Mouse (Mus musculus) heart, embryonic 13.5 days (tissue): ENCODE results near the gene Rnaset2b. TPM values are rescaled to one million over a fixed set of nuclear protein-coding genes. Genes with fewer than 3 reads are reported as not detected.
A peak's percentile ranks its signal among the peaks of the same experiment; 100 is the strongest.
"Not testable (repeated sequence)": the region's sequence is repeated elsewhere in the genome, so short reads cannot be mapped to it uniquely, and the experiment has no call there.

Experiments used
- ATAC-seq: fragments of 200-750 bp; cut with Nextera tagmentation; 2 replicates; pipeline ENCODE4 v1.8.0; 2017; ENCODE audit warnings: moderate TSS enrichment; ENCODE audit not compliant: insufficient number of reproducible peaks, low FRiP score, low TSS enrichment; ENCODE audit errors: extremely low read depth
- H3K27ac ChIP-seq: fragments of 300-500 bp; sonication (generic); replicated peaks from 2 replicates; pipeline ENCODE4 v1.5.1; 2015; ENCODE audit warnings: moderate library complexity, mild to moderate bottlenecking, inconsistent platforms
- H3K27me3 ChIP-seq: fragments of 300-500 bp; sonication (generic); replicated peaks from 2 replicates; pipeline ENCODE4 v1.6.1; 2015; ENCODE audit warnings: mild to moderate bottlenecking, inconsistent platforms
- H3K36me3 ChIP-seq: fragments of 300-500 bp; sonication (generic); 2 replicates; pipeline ENCODE4 v1.6.1; 2015; ENCODE audit warnings: mild to moderate bottlenecking, inconsistent platforms
- H3K4me1 ChIP-seq: fragments of 300-500 bp; sonication (generic); 2 replicates; pipeline ENCODE4 v1.6.1; 2015; ENCODE audit warnings: inconsistent platforms
- H3K4me2 ChIP-seq: fragments of 300-500 bp; sonication (generic); 2 replicates; pipeline ENCODE4 v1.6.1; 2015; ENCODE audit warnings: inconsistent platforms, mild to moderate bottlenecking, moderate library complexity
- H3K4me3 ChIP-seq: fragments of 300-500 bp; sonication (generic); 2 replicates; pipeline ENCODE4 v1.5.1; 2015; ENCODE audit warnings: moderate library complexity, mild to moderate bottlenecking, inconsistent platforms
- H3K9ac ChIP-seq: fragments of 300-500 bp; sonication (generic); 2 replicates; pipeline ENCODE4 v1.6.1; 2015; ENCODE audit warnings: inconsistent platforms, mild to moderate bottlenecking, moderate library complexity
- H3K9me3 ChIP-seq: fragments of 300-500 bp; sonication (generic); 2 replicates; pipeline ENCODE4 v1.6.1; 2016; ENCODE audit warnings: inconsistent platforms
- WGBS: fragments of 180-500 bp; shearing (Covaris S2); methylation state at CpG from one replicate; pipeline ENCODE4 v1.1.7; 2015; ENCODE audit warnings: mixed read lengths; 5-methylcytosine and 5-hydroxymethylcytosine counted together
- polyA plus RNA-seq: library from polyadenylated mRNA; unstranded; fragments of >200 nt; fragmentation: Nextera tagmentation; extraction: Ambion mirVana; gene quantifications from 2 replicates; pipeline ENCODE4 v1.2.1, GENCODE M21; 2015

The Rnaset2b gene
- 245 and 276 TPM in 2 replicates for polyA plus RNA-seq

DNA sequence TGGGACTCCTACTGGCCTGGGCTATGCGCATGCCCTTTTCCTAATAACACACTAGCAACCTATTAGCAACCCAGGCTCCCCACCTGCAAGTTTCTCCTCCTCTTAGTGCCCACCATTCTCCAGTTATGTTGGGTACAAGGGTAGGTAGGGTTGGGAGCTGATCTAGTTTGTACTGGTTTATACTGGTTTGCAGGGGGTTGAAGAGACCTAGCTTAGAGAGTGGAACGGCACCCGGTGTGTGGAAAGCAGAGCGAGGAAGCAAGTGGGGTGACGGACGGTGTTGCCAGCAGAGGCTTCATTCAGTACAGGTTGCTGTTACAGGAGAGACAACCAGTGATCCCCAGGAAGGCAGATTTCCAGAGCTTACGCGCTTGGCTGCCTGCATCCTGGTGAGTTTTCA, at the start of gene Rnaset2b:
Rnaset2b (plus strand) TSS at position 301 of the 400 bp plus-strand sequence.
- H3K4me2 ChIP-seq, H3K27ac ChIP-seq, ATAC-seq, H3K4me3 ChIP-seq, H3K36me3 ChIP-seq, H3K9me3 ChIP-seq, H3K27me3 ChIP-seq, H3K9ac ChIP-seq, H3K4me1 ChIP-seq: not testable (repeated sequence)
- WGBS = no CpG with 5 or more reads among the region's 8 CpGs

DNA sequence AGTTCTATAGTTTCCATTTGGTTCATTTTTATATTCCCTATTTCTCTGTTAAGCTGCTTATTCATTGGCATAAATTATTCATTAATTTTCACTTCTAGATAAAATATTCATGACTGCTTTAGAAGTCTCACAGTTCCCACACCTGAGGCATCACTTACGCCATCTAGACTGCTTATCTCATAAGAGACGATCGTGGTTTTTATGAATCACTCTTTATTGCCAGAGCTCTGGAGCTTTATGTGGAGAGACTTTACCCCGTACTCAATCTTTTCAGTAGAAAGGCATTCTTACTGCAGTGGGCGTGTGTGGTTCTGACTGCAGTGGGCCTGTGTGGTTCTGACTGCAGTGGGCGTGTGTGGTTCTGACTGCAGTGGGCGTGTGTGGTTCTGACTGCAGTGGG, 38.8 kb upstream of the Rnaset2b start:
- not testable (repeated sequence) for H3K4me3 ChIP-seq, H3K9me3 ChIP-seq, H3K4me1 ChIP-seq, H3K4me2 ChIP-seq, H3K27me3 ChIP-seq, H3K9ac ChIP-seq, H3K36me3 ChIP-seq, H3K27ac ChIP-seq, ATAC-seq
- 95% methylated on average over 7 of the region's 7 CpGs for WGBS

GRCm38 (mm10) chr17:6942560-6942959, 27.9 kb upstream of the Rnaset2b start:
- WGBS = no CpG with 5 or more reads among the region's 4 CpGs

DNA sequence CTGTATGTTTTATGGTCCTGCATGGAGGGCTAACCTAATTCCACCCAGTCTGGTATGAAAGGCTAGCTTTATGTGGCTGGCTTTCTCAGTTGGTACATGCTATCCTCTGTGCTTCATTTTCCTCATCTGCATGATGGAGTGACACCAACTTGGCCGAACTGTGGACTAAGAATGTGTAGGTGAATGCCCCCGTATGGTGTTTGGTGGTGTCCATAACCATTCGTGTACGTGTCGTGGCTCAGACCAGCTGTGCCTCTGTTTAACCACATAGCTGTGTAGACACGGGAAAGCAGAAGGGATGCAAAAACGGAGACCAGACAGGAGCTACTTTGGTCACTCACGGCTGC, 22.8 kb upstream of the Rnaset2b start:
- not testable (repeated sequence) for H3K27ac ChIP-seq, ATAC-seq, H3K4me1 ChIP-seq, H3K27me3 ChIP-seq, H3K36me3 ChIP-seq, H3K9me3 ChIP-seq
- H3K4me3 ChIP-seq = peak overlapping the region; percentile 65
- H3K9ac ChIP-seq = peak overlapping the region; percentile 84
- WGBS = no CpG with 5 or more reads among the region's 8 CpGs
- H3K4me2 ChIP-seq = peak overlapping the region; percentile 67

More at GRCm38 (mm10) chr17:6942560-6942959, 27.9 kb upstream of the Rnaset2b start:
- H3K4me2 ChIP-seq, H3K27ac ChIP-seq, H3K9me3 ChIP-seq, ATAC-seq, H3K4me3 ChIP-seq, H3K4me1 ChIP-seq, H3K9ac ChIP-seq, H3K27me3 ChIP-seq: not testable (repeated sequence)
- peaks cover 10% of the 10 kb centered on the region for H3K36me3 ChIP-seq

GRCm38 (mm10) chr17:6947984-6948768, 22.3 kb upstream of the Rnaset2b start, which contains the start of gene Rsph3b:
Rsph3b (minus strand) TSS chr17:6948682.
- peak within 1 kb of the TSS; percentile 94 for H3K27ac ChIP-seq
- peak within 1 kb of the TSS; percentile 65 for H3K4me3 ChIP-seq
- not testable (repeated sequence) for H3K36me3 ChIP-seq, H3K27me3 ChIP-seq, H3K4me1 ChIP-seq, H3K9me3 ChIP-seq
- WGBS = under 1% methylated on average over 64 of the region's 73 CpGs
- peak within 1 kb of the TSS; percentile 84 for H3K9ac ChIP-seq
- ATAC-seq = peak; percentile 93
- H3K4me2 ChIP-seq = peak within 1 kb of the TSS; percentile 67

DNA sequence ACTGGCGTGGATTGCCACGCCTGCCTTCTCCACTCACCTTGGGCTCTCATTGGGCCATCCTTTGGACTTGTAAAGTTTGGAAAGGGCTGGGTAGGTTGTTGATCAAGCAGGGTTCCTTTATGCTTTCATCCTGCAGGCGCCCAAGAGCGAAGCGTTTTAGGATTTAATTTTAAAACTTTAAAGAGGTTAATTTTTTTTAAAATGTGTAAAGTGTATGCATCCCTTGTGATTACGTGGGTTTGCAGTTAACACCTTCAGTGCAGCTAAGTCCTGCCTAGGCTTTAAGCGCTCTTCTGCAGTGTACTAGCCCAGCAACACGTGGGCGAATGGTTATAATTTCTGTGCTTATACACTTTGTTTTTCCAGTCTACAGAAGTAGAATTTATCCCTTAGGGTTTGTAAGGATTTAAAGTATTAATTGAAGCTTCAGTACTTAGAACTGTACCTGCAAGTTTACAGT, 21.6 kb upstream of the Rnaset2b start:
- not testable (repeated sequence) for H3K9me3 ChIP-seq, H3K36me3 ChIP-seq, H3K27me3 ChIP-seq, H3K4me1 ChIP-seq
- 12% methylated on average over 9 of the region's 9 CpGs for WGBS
- Histone ChIP-seq H3K4me3 (peak overlapping the region; percentile 65), H3K27ac (peak overlapping the region; percentile 94), H3K9ac (peak overlapping the region; percentile 84), H3K4me2 (peak overlapping the region; percentile 67)
- 0 out of 2 replicates have a peak, but pooled peaks have one; percentile 3 for ATAC-seq

GRCm38 (mm10) chr17:6958881-6959280, 11.6 kb upstream of the Rnaset2b start:
- 88% methylated on average over 7 of the region's 8 CpGs for WGBS
- not testable (repeated sequence) for H3K4me1 ChIP-seq, ATAC-seq, H3K27ac ChIP-seq, H3K4me2 ChIP-seq, H3K9ac ChIP-seq, H3K9me3 ChIP-seq, H3K36me3 ChIP-seq, H3K4me3 ChIP-seq, H3K27me3 ChIP-seq

- not testable (repeated sequence) for H3K4me1 ChIP-seq, H3K27ac ChIP-seq, ATAC-seq, H3K27me3 ChIP-seq, H3K36me3 ChIP-seq, H3K9me3 ChIP-seq
- peak overlapping the region; percentile 60 for H3K4me3 ChIP-seq
- 56% methylated on average over 5 of the region's 6 CpGs for WGBS
- H3K9ac ChIP-seq = 0 out of 2 replicates have a peak overlapping the region, but pooled peaks have one; percentile 61
- peak overlapping the region; percentile 66 for H3K4me2 ChIP-seq
Measured at GRCm38 (mm10) chr17:6959543-6960259, 10.7 kb upstream of the Rnaset2b start.

DNA sequence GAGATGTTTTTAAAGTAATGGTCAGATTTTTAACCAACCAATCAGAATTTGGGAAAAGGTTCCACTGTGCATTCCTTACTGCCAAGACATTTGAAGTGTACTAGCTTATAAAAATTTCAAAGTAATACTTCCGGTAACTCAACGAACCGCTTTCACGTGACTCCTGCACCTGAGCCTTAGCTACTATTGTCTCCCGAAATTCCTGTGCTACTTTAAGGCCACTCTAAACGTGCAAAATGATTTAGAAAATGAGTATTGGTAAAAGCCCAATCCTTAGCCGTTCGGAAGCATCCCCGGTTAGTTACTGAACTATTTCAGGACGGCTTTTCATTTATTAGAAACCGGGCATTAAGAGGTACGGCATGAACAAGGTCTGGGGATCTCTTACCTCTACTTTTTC, 10.1 kb upstream of the Rnaset2b start:
- ATAC-seq = not testable (repeated sequence)
- 1% methylated on average over 12 of the region's 12 CpGs for WGBS

DNA sequence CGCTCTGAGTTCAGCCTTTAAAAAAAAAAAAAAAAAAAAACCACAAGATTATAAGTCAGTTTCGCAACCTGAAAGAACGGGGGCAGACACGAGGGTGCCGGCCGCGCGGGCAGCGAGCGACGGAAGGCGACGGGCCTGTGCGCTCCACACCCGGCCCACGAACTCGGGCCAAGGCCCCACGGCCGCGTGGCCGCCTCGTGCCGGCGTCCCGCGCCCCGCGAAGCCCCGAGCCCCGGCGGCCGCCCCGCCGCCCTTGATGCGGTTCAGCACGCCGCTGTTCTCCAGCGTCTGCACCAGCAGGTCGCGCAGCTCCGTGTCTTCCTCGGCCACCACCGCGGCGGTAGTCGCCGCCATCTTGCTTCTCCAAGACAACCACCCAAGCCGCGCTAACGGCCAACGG, 9.7 kb upstream of the Rnaset2b start, which contains the start of gene Tagap1:
Tagap1 (minus strand) TSS at position 381 of the 400 bp plus-strand sequence.
- H3K36me3 ChIP-seq, H3K27me3 ChIP-seq, H3K9me3 ChIP-seq, ATAC-seq, H3K4me1 ChIP-seq: not testable (repeated sequence)
- Histone ChIP-seq H3K9ac (peak within 1 kb of the TSS; percentile 85), H3K27ac (peak within 1 kb of the TSS; percentile 54), H3K4me3 (peak within 1 kb of the TSS; percentile 60), H3K4me2 (peak within 1 kb of the TSS; percentile 66)
- under 1% methylated on average over 38 of the region's 51 CpGs for WGBS

More for the DNA sequence above, 10.1 kb upstream of the Rnaset2b start:
- not testable (repeated sequence) for H3K36me3 ChIP-seq, H3K27me3 ChIP-seq, H3K4me1 ChIP-seq, H3K9me3 ChIP-seq, H3K27ac ChIP-seq
- Histone ChIP-seq H3K4me2 (peak overlapping the region; percentile 66), H3K4me3 (peak overlapping the region; percentile 60), H3K9ac (peak overlapping the region; percentile 85)

GRCm38 (mm10) chr17:6961181-6962000, 9.0 kb upstream of the Rnaset2b start:
- not testable (repeated sequence) for H3K9ac ChIP-seq, H3K36me3 ChIP-seq, H3K4me1 ChIP-seq, H3K27ac ChIP-seq, H3K27me3 ChIP-seq, H3K9me3 ChIP-seq
- ATAC-seq = peak; percentile 100
- 0% methylated on average over 20 of the region's 48 CpGs for WGBS
- Histone ChIP-seq H3K4me3 (peak overlapping the region; percentile 60), H3K4me2 (peak overlapping the region; percentile 61)
